Mouse (Mus musculus) spleen, adult 2 months (tissue): Measurements from ENCODE around the gene Arl11.

Experiments
- CTCF ChIP-seq: fragments of 200-500 bp; IDR thresholded peaks from 2 replicates; pipeline ENCODE4 v1.5.1; 2011; ENCODE audit warnings: mild to moderate bottlenecking, inconsistent platforms; ENCODE audit not compliant: insufficient read depth, insufficient read length, insufficient replicate concordance; ENCODE audit errors: extremely low read depth
- POLR2A ChIP-seq: fragments of 200-500 bp; IDR thresholded peaks from 2 replicates; pipeline ENCODE4 v1.6.1; 2011; ENCODE audit warnings: low read depth, low read length, inconsistent platforms

DNA sequence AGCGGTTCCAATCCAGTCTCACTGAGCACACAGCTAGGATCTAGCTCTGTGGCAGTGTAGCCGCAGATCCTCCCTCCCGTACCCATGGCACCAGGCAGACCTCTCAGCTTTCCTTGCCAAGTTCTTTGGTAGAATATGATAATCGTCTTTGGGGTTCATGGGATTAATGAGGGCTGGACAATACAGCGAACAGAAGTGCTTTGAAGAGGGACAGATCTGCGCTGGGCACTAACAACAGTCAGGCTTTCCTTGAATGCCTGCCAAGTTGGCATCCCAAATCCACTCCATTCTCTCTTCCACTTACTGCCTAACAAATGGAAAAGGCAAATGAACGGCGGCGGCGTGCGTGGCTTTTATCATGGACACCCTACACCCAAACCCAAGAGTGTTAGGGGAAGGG, 21.0 kb downstream of the Arl11 start:
- TF ChIP-seq CTCF = no peak
- TF ChIP-seq POLR2A = no peak
